Mouse (Mus musculus) retina, adult 2 months (tissue): ENCODE measurements at regions not wholly inside any gene's neighbourhood (a gene's known extent, or its start where the extent isn't known, plus 50 kb on each side); places are given as distances from the start of the nearest gene placed in this dataset.

Experiments used
- DNase-seq: peaks from one replicate; pipeline ENCODE4 v3.0.0-alpha.2; 2012; ENCODE audit warnings: low read depth, low spot score

DNA sequence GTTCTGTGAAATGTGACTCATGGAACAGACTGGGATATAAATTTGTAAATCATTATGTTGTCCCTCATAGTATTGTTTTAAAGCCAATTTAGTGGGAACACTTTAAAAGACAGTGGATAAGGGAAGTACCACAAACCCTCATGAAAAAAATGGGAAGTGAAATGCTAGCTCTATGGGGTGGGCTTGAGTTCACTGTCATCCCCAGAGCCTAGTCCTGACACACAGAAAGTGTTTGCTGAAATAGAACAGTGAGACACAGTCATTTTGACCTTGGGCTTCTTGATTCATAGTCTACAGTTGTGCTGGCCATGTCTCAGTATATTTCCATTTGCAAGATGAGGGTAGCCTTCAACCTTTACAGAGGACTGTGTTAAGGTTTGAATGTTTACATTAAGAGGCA, 166.8 kb upstream of the Fggy start:
- DNase-seq = no peak

DNA sequence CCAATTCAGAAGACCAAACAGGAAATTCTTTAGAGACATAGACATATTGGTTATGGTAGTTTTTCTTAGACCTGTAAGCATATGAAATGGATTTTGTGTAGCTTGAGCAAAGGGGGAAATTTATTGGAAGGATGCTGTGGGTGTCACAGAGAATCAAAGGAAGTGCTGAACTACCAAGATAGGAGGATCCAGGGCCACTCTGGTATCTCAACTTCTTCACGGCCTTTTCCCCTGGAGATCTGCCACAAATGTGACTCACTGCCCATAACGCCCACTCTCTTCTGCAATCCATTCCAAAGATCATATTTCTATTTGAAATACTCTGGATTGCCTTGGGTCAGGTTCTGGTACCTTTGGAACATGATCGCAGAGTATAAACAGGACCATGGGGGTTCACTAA, 161.6 kb upstream of the Fggy start:
- DNase-seq = no peak

DNA sequence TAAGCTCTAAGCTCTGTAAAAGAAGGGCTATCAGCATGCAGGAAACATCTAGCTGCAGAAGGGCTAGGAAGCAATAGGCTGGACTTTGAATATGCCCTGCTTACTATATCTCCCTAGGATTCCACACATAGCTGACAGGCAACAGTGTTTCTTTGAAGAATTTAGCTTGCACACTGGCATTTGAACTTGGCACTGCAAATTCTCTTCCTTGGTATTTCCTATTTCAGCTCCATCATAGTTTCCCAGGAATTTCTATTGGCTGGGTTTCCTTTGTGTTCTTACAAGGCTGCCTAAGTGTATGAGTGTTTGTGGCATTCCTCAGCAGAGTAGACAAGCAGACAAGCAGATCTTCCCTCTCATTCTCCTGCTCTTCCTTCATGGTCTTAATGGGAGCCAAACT, 159.0 kb upstream of the Fggy start:
- DNase-seq = no peak

DNA sequence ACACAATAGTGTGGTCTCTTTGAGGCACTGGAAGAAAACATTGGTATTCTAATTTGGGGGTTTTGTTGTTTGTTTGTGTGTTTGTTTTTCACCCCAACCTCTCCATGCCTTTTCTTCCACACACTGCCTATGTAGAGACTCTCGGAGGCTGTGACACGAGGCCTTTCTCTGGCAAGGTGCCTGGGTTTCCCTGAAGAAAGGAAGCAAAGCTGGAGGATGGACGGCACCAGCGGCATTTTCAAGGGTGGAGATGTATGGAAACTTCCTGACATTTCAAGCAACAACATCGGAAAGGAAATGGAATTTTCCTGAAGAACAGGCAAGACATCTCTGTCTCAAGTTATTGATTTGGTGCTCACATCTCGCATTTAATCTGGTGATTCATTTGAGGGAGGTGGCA, 155.0 kb upstream of the Fggy start:
- no peak for DNase-seq

DNA sequence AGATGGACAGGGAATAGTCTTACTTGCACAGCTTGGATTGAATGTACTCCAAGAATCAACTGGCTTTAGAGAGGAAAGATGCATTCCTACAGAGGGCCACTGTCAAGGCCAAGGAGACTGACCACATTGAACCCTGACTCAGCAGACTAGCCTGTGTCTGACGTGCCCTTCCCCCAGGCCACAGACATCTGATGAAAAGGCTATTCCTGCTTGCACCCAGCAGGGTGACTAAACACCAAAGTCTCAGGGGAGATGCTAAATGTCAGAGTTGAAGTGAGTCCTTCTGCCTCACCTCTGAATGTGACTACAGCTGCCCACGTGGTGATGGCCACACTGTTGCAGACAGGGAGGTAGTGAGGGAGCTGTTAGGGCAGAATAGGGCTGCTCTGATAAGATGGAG, 140.2 kb upstream of the Fggy start:
- DNase-seq = no peak

DNA sequence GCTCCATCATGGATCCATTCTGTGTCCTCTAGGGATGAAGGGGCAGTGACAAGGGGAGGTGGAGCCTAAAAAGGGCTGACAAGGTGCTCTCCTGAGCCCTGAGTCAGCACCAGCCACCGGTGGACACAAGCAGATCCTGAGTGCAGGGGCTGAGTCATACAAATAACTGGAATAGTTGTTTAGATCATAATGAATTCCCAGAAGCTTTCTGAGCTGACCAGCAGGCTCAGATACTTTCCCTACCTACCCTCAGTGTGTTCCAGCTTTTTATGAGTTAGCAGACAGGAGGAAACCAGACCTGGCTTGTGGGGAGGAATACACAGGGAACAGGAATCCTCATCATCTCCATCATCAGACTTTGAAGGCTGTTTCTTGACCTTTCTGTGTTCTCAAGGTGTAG, 130.7 kb upstream of the Fggy start:
- no peak for DNase-seq

DNA sequence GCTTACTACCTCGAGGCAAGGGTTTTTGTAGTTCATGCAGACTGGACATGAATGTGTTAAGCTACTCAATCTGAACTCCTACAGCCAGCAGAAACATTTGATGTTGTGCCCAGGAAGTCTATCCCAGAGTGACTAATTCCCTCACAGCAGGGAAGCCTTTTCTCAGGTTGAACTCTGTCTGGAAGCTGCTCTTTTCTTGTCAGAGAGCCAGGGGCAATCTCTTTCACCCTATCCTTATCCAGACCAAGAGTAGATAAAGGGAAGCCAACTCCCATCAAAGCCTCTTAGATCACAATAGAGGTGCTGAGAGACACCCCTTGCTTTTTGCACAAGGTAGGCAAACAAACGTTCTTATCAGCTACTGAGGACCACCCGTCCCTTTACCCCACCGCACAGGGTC, 122.8 kb upstream of the Fggy start:
- no peak for DNase-seq

DNA sequence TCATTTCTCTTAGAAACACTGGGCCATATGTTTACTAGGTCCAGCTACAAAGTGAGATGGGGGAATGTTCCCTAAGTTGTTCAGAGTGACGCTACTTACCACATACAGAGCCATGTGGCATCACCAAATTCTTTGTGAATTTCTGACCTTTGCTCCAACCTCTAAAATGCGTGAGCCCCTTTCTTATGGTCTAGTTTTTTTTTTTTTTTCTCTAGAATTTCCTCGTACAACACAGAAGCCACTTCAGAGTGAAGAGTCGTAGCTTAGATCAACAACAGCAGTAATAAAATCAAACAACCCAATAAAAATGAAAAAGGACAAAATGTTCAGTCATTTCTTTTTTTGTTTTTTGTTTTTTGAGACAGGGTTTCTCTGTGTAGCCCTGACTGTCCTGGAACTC, 122.2 kb upstream of the Fggy start:
- DNase-seq = no peak

DNA sequence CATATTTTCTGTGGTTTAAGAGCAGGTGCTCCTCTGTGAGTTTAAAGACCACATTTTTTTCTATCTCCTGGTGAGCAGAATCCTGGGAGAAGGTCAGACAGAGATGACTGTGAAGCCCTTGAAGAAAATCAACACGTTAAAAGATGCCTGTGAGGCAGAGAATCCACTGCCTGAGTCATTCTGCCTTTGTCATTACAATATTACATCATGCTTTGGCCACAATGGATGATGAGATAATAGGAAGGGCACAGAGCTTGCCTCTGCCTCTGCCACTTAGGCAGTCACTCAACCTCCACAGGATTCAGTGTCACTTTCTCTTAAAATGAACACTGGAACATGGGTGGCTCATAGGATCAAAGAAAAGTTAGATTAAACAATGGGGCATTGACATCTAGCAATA, 117.5 kb upstream of the Fggy start:
- no peak for DNase-seq

DNA sequence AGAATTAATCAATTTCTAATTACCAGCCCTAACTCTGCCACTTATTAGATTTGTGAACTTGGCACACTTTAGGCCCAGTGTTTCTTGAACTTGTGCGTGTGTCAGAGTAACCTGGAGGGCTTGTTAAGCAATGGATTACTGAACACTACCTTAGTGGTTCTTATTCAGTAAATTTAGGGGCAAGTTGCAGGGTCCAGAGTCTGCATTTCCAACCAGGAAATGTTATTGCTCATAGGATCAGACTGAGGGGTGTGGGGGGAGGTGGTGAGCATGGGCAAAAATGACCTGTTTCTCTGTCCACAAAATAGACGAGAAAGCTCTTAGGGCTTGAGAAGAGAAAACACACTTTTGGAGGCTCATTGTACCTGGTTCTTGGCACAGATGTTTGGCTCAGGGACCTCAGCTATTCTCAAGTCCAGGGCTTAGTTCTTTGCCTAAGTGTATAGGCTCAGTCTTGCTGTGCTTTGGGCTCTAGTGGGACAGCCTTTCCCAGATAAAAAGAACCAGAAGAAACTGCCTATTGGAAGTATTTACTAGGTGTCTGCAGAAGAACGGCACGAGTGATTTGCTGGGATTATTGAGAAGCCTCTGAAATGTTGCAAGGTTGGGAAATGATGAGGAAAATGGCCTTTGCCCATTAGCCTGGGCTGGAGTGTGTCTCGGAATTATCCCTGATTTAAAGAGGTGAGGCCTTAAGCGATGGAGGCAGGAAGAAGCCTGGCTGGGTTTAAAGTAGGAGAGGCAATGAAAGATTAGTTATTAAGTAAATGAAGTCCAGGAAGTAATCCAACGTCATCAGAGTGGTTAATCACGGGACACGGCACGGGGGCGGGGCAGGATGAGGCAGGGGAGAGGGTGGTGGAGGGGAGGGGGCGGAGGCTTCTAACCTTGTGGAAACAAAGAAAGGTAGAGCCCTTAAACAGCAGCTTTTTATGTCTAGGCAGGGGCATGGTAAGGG, 113.2 kb upstream of the Fggy start:
- no peak for DNase-seq

DNA sequence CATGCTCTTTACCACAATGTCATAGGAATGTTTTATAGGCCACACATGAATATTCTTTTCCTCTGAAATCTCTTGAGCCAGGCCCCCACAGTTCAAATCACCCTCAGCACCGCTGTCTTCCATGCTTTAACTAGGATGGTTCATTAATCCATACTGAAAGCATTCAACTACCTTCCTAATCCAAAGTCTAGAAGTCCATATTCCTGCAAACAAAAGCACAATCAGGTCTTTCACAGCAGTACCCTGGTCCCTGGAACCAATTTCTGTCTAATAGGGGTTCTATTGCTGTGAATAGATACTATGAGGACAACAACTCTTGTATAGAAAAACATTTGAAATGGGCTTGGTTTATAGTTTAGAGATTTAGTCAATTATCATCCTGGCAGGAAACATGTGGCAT, 107.0 kb upstream of the Fggy start:
- DNase-seq = no peak

DNA sequence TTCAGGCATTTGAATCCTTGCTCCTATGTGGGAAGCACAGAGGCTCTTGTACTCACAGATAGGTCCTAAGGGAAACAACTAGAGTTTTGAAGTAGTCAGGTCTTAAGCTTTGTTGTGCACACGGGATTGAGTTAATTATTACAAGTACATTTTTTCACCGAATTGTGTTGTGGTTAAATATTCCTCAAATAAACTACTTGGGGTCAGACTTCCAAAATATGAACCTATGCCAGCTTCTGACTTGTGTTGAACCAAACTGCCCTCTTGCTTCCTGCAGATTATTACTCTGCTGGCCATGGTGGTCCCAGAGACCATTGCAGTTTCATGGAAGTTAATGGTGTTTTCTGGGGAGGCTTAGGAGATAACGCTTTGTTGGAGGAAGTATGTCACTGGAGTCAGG, 105.5 kb upstream of the Fggy start:
- DNase-seq = no peak

DNA sequence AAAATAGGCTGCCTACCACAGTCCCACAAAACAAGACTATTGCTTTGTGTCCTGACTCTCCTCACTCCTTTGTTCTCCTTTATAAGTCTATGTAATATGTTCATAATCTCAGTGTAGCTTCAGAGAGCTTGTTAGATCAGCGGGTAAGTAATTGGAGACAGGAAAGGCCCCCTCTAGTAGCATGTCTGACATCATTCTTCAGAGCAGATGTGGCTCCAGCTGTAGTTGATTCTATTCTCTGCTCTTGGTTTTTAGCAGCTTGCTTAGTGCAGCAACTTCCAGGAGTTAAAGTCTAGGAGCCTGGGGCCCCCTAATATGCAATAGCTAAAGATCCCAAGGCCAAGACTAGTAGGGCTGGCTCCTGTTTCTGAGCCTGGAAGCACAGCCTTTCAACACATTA, 101.0 kb upstream of the Fggy start:
- no peak for DNase-seq

DNA sequence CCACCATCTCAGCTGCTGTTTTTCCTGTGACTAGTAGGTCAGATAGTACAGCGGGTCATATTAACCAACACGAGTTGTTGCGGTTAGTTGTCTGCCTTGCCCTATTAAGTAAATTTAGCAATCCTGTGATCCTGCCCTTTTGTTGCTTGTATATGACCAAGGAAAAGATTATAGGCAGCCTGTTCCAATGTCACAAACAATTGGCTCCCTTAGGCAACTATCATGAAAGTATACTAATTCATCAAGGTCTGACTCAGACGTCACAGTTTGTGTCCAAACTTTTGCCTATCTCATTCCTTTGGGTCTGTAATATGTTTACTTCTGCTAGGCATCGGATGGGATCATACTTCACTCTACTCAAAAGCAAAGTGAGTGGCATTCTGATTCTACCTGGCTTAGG, 100.4 kb upstream of the Fggy start:
- DNase-seq = no peak

DNA sequence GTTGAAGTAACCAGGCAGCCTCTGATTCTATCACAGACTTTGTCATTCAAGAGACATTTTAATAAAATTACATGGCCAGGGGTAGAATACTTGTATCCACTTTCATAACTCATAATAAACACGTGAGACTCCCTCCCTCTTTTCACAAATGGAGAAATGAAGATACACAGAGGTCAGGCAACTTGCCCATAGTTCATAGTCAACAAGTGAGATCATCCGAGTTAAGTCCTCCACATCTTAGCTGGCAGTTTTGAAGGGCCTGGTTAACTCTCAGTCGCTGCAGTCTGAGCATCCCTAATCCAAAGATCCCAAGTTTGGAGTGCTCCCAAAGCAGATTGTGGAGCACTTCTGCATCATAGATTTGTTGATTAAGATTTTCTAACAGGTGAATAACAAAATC, 94.8 kb upstream of the Fggy start:
- DNase-seq = no peak

DNA sequence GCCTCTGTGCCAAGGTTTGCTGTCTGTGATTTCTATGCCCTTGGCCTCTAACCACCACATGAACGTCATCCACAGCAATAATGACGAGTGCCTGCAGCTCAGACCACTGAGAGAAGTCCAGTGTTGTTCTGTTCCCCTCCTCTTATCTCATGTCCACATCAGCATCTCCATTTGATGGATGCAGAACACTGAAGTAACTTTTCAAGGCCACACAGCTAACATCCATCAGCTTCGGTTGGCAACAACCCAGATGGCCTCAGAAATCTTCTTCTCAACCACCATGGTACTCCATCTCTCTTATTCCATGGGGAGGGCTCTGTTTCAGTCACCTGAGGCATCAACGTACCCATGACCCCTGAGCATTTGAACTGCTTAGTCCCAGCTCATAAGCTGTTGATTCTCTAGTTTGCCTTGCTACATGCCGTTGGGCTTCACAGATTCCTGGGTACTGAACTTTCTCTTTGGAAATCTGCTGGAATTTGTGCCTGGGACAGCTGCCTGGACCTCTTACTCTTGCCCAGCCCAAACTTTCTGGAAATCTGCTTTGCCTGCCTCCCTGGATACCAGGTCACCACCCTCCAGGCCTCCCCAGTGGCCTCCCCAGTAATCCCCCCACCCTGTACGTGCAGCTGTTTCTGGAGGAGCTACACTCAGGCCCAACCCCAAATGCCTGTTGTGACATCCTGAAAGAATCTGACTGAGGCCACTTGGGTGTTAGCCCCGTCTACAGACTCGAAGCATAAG, 94.1 kb upstream of the Fggy start:
- DNase-seq = no peak

DNA sequence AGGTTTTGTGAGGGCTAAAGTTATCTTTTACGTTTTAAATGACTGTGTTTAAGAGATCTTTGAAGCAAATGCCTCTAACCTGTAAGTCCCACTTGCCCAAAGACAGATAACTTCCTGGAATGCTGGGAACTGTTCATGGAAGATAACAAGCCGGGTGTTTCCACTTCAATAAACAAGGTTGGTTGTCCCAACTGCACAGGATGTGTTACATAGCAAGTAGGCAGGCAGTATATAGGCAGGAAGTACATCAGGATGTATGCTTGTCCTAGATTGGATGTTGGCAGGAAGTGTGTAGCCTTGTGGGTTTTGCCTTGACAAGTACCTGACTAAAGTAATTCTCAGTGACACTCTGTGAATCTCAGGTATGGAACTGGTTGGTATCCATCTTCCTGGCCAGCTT, 90.7 kb upstream of the Fggy start:
- DNase-seq = no peak

DNA sequence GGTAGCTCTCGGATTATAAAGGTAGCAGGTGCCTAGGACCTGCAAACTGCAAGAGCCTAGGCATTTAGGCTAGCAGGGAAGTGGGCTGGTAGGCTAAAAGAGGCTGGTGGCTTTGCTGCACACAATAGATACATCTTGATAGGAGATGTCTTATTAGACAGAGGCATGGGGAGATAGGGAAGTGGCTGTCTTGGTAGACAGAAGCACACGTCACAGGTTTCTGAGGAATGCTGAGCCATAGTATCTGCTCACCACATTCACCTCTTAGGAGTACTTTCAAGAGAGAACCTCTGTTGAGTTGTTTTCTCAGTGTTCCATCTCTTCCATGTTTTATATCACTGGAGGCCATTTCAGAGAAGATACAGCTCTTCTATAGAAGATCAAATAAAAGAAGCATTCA, 89.8 kb upstream of the Fggy start:
- no peak for DNase-seq

DNA sequence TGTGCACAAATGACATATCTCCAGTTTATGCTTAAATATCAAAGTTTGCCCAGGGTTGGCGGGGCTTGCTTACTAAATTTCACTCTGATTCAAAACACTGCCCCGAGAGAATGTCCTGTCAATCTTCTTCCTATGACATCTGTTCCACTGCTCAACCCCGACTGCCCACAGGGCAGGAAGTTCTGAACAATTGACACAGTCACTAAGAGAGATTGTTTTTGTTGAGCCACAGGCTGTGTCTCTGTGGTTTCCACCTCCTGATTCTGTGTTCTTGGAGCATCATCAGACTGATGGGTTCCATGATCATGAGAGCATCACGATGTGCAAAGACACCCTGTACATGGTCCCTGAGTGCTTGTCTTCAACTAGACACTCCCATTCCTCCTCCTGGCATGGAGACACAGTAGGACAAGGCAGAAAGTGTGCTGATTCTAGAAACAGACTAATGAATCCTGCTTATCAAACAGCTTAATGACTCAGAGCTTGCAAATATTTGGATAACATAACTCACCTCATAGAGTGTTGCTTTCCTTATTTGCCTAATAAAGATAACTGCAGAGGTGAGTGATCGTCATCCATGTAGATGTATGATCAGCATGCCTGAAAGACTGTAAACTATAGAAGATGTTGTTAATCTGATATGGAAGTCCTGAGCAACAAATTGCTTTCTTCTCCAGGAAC, 82.4 kb upstream of the Fggy start:
- DNase-seq = no peak

DNA sequence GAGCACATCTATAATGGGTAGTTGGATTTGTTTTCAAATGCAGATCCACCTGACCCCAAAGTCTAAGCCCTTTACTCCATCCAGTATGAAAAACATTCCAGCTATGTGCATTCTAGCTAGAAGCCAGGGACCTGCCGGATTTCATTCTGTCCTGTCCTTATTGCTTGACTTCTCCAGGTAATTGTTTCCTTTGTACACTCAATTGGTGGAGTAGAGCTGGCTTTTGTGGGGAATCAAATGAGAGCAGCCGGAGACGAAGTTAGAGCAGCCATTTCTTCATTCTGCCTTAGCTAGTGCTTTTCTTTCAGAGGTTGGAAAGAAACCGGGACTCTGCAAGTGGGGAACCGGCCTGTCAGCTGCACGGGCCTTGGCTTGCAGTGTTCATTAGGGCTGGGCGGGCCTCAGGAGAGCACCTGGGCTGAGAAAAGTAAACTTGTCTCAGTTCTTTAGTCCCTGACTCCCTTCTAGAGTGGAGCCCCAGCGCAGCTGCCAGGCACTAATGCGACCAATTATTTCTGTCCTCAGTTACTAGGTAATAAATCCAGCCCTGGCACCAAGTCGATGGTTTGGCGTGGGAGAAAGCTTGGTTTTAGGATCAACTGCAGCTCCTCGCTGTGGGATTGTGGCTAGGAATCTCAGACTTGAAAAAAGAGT, 81.1 kb upstream of the Fggy start:
- DNase-seq = no peak

DNA sequence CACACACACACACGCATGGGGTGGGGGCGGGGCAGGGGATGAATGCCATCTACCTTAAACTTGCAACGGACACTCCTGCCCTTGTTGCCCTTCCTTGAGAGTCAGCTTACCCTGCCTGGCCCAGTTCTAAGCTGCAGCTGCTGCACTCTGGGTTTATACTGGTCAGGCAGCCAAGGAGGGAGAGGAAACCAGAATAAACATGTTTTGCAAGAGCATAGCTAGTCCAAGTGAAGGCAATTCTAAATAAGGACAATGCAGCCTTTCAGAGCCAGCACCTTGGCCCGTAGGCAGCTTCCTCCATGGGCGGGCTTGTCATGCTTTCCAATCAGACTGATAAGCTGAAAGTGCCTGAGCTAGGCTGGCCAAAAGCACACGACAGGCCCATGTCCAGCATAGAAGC, 73.7 kb upstream of the Fggy start:
- no peak for DNase-seq

DNA sequence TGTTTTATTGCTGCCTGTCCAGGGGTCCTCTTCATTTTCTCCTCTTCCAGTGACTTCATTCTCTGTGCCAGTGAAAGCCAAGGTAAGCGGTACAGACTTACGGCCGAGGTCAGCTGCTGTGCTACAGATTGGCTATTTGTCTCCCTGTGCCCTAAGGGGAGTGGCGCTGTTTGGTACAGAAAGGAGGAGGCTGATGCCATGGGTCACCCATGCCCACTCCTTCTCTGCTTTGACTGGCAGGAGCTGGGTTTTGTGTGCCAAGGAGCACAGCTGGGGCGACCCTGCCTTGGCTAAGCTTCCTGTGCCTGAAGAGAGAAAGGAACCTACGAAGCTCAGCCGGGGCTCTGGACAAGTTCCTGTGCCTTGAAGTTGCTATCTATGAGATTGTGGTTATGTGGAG, 70.0 kb upstream of the Fggy start:
- no peak for DNase-seq
